Mouse (Mus musculus): ENCODE data around the gene Alyref.

GRCm38 (mm10) chr11:120628601-120629340 is 30.6 kb upstream of the Alyref start:
- no peak for TF ChIP-seq USF1 (IDR thresholded peaks at IDR 0.05; ENCODE audit: low read depth)
- no peak for TF ChIP-seq MAX (IDR thresholded peaks at IDR 0.05; ENCODE audit: low read depth)

Measured in myocyte (in vitro differentiated cells).